Mouse (Mus musculus): ENCODE results near the gene Slc3a1. TPM values are rescaled to one million over a fixed set of nuclear protein-coding genes. Genes with fewer than 3 reads are reported as not detected.

Gene Slc3a1
- polyA plus RNA-seq, 1 experiment from 2014 or later: 0.37 TPM

Other genes starting within 250 kb of the Slc3a1 start
- 41.1 and 44.8 TPM in 2 replicates for gene Lrpprc, start 237.6 kb upstream of the Slc3a1 start, polyA plus RNA-seq (2015; fragmentation: Nextera tagmentation; extraction: Ambion mirVana)
- 70.9 and 76.9 TPM in 2 replicates for gene Ppm1b, start 71.6 kb upstream of the Slc3a1 start, polyA plus RNA-seq (2015; fragmentation: Nextera tagmentation; extraction: Ambion mirVana)
- gene Prepl, start 61.9 kb downstream of the Slc3a1 start, polyA plus RNA-seq (2015; fragmentation: Nextera tagmentation; extraction: Ambion mirVana): 26.0 and 28.5 TPM in 2 replicates
- gene Camkmt, start 62.2 kb downstream of the Slc3a1 start, polyA plus RNA-seq (2015; fragmentation: Nextera tagmentation; extraction: Ambion mirVana): 16.3 and 16.4 TPM in 2 replicates

Measured in embryonic facial prominence, embryonic 13.5 days (tissue).